ENCODE assay signal across 46 mouse cellular contexts in the genomic region with DNA sequence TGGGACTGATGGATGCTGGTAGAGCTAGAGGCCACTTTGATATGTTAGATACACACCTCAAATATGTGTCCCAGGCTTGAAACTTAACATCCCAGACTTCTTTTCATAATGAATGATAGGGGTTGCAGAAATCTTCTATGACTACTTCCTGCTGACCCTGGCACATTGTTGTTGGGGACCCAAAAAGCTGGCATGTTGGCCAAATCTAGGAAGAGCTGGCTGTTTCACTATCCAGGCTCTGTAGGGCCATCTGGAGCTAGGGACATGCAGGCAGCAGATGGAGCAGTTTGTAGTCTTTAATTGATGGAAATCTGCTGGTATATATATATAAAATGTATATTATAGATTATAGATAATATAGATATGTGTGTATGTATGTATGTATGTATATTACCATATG. TPM values are rescaled to one million over a fixed set of nuclear protein-coding genes. Genes with fewer than 3 reads are reported as not detected.
"Had no signal": no experiment of that assay in that cellular context is flagged by ENCODE, and none has a peak within 500 bp of the region (broad histone marks: within the 10 kb centered on the region; RNA-seq: fewer than 3 reads in every experiment).

No protein-coding gene starts in this region.

- H3K4me1 ChIP-seq: heart, embryonic 12.5 days; heart, embryonic 13.5 days; heart, embryonic 15.5 days; hindbrain, embryonic 10.5 days; hindbrain, embryonic 12.5 days; hindbrain, embryonic 13.5 days; hindbrain, embryonic 15.5 days; intestine, embryonic 15.5 days; kidney, embryonic 15.5 days had no signal

- H3K9ac ChIP-seq: heart, embryonic 12.5 days; heart, embryonic 13.5 days; heart, embryonic 15.5 days; hindbrain, embryonic 12.5 days; hindbrain, embryonic 13.5 days; hindbrain, embryonic 14.5 days; hindbrain, embryonic 15.5 days; intestine, embryonic 15.5 days; kidney, embryonic 15.5 days had no signal

- H3K27me3 ChIP-seq: heart, embryonic 15.5 days; hindbrain, embryonic 12.5 days; hindbrain, embryonic 13.5 days; hindbrain, embryonic 15.5 days; intestine, embryonic 15.5 days had no signal

- H3K27ac ChIP-seq: heart, embryonic 13.5 days; heart, embryonic 15.5 days; hindbrain, embryonic 10.5 days; hindbrain, embryonic 12.5 days; hindbrain, embryonic 13.5 days; hindbrain, embryonic 14.5 days; hindbrain, embryonic 15.5 days; hindbrain, postnatal 0 days; intestine, embryonic 15.5 days; kidney, embryonic 15.5 days; kidney, postnatal 0 days; layer of hippocampus, adult 2 months; left cerebral cortex, adult 2 months had no signal

- H3K4me2 ChIP-seq: heart, embryonic 12.5 days; heart, embryonic 13.5 days; heart, embryonic 15.5 days; hindbrain, embryonic 12.5 days; hindbrain, embryonic 13.5 days; hindbrain, embryonic 14.5 days; hindbrain, embryonic 15.5 days; intestine, embryonic 15.5 days; kidney, embryonic 15.5 days had no signal

- DNase-seq: heart, postnatal 10 days; heart, postnatal 14 days; heart, postnatal 36 days; heart, postnatal 4 days; kidney, adult 11 months; kidney, adult 18-20 months; kidney, adult 2 months; kidney, adult 8-10 months; kidney, adult 9 months; kidney, postnatal 10 days; kidney, postnatal 14 days; kidney, postnatal 25 days; kidney, postnatal 36 days; kidney, postnatal 4 days; layer of hippocampus, adult 9-11 months; layer of hippocampus, postnatal 36 days had no signal

- H3K9me3 ChIP-seq: heart, embryonic 12.5 days; heart, embryonic 13.5 days; heart, embryonic 15.5 days; hindbrain, embryonic 10.5 days; hindbrain, embryonic 12.5 days; hindbrain, embryonic 13.5 days; hindbrain, embryonic 15.5 days; intestine, embryonic 15.5 days; kidney, embryonic 15.5 days had no signal

- ATAC-seq: hindbrain, embryonic 16.5 days; hindbrain, postnatal 0 days; inflammation-experienced regulatory T-cells, adult 6 months; intestine, embryonic 15.5 days; intestine, embryonic 16.5 days had no signal

- H3K4me3 ChIP-seq: heart, embryonic 12.5 days; heart, embryonic 13.5 days; heart, embryonic 15.5 days; hindbrain, embryonic 10.5 days; hindbrain, embryonic 12.5 days; hindbrain, embryonic 13.5 days; hindbrain, embryonic 15.5 days; intestine, embryonic 15.5 days; kidney, embryonic 15.5 days; layer of hippocampus, adult 2 months; left cerebral cortex, adult 2 months had no signal

- H3K36me3 ChIP-seq: heart, embryonic 12.5 days; heart, embryonic 13.5 days; heart, embryonic 15.5 days; hindbrain, embryonic 10.5 days; hindbrain, embryonic 12.5 days; hindbrain, embryonic 13.5 days; hindbrain, embryonic 15.5 days; intestine, embryonic 15.5 days; kidney, embryonic 15.5 days had no signal

RNA-seq across cellular contexts. Expression of a gene that starts 8.3 kb away (rescaled TPM):
- total RNA-seq: heart, postnatal 10 days; heart, postnatal 14 days; heart, postnatal 25 days; hematopoietic stem cell, adult 5-6 weeks; hindbrain, postnatal 0 days; layer of hippocampus, adult 18-20 months; layer of hippocampus, adult 2 months; layer of hippocampus, adult 8-10 months; layer of hippocampus, postnatal 10 days; layer of hippocampus, postnatal 14 days; layer of hippocampus, postnatal 25 days; layer of hippocampus, postnatal 36 days; left cerebral cortex, adult 18-20 months; left cerebral cortex, adult 2 months; left cerebral cortex, adult 8-10 months; left cerebral cortex, postnatal 10 days had no signal
- polyA plus RNA-seq: heart, embryonic 16.5 days; hindbrain, embryonic 10.5 days; hindbrain, embryonic 11.5 days; hindbrain, embryonic 12.5 days; hindbrain, embryonic 13.5 days; hindbrain, embryonic 14.5 days; hindbrain, embryonic 16.5 days; hindbrain, postnatal 0 days; inflammation-experienced regulatory T-cells, adult 6 months; kidney, adult 2 months; large intestine, adult 2 months had no signal

RNA-seq across cellular contexts. Expression of a gene that starts 14.5 kb away (rescaled TPM):
- polyA plus RNA-seq: inflammation-experienced regulatory T-cells, adult 6 months had no signal
